Mouse (Mus musculus) duodenum, adult 2 months (tissue): Measurements from ENCODE around the gene Synpr. TPM values are rescaled to one million over a fixed set of nuclear protein-coding genes. Genes with fewer than 3 reads are reported as not detected.

Experiments
- polyA plus RNA-seq: library from polyadenylated mRNA; depleted of rRNA; stranded (reverse); fragments of >200 nt; gene quantifications from 2 replicates; pipeline ENCODE4 v1.2.3, GENCODE M21; 2012; ENCODE audit warnings: low replicate concordance; rRNA removed

Gene Synpr
- not detected in 2 replicates for polyA plus RNA-seq

GRCm38 (mm10) chr14:13284091-13284844, at the start of gene Synpr:
Synpr (plus strand) TSS chr14:13284780.

